Mouse (Mus musculus): ENCODE measurements at regions not wholly inside any gene's neighbourhood (a gene's known extent, or its start where the extent isn't known, plus 50 kb on each side); places are given as distances from the start of the nearest gene placed in this dataset.

DNA sequence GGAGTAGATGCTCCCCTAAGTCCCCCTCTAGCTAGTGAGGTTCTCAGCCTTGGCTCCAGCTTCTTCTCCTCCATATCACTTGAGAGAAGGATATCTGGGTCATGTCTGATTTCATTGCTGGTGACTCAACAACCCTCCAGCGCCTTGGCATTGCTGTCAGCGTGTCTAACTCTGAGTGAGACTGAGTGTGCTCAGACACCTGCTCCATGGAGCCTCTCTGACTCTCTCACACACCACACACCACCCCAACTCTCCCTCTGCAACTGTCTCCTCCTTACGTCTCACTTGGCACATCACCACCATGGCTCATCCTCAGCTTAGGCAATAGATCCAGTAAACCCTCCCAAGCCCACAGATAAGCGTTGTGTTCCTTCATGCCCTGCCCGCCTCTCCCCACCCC is 260.0 kb downstream of the Rps15a start:
- H3K9ac ChIP-seq (ENCODE audit: low read length): no peak overlapping the region

GRCm38 (mm10) chr7:117853716-117854115 is 262.3 kb downstream of the Rps15a start:
- H3K4me1 ChIP-seq (replicated peaks; ENCODE audit: control insufficient read depth, insufficient read depth, low read length): no peaks in the 10 kb centered on the region; the same call in 1 of the 2 replicates
- no peak overlapping the region for H3K4me3 ChIP-seq (ENCODE audit: low read depth, low read length)
- H3K36me3 ChIP-seq (ENCODE audit: control insufficient read depth, insufficient read depth, low read length): no peaks in the 10 kb centered on the region
- no peak overlapping the region for H3K27ac ChIP-seq (ENCODE audit: low read depth, low read length)
- no peaks in the 10 kb centered on the region for H3K9me3 ChIP-seq (ENCODE audit: control insufficient read depth, low read length)
- H3K4me2 ChIP-seq (ENCODE audit: low read depth, low read length, severe bottlenecking): no peak overlapping the region
- no peak for ATAC-seq (replicated peaks; ENCODE audit: low FRiP score)
- no peak overlapping the region for H3K9ac ChIP-seq (ENCODE audit: low read length)
- H3K27me3 ChIP-seq (ENCODE audit: control insufficient read depth, insufficient read depth, low read length): no peaks in the 10 kb centered on the region
- 78% methylated on average over 4 of the region's 4 CpGs for WGBS
- no peak for DNase-seq (ENCODE audit: low spot score)

More for the DNA sequence above, 260.0 kb downstream of the Rps15a start:
- 93% methylated on average over 5 of the region's 5 CpGs for WGBS
- Histone ChIP-seq H3K4me3 (ENCODE audit: low read depth, low read length) (no peak overlapping the region), H3K4me2 (ENCODE audit: low read depth, low read length, severe bottlenecking) (no peak overlapping the region), H3K27ac (ENCODE audit: low read depth, low read length) (no peak overlapping the region), H3K27me3 (ENCODE audit: control insufficient read depth, insufficient read depth, low read length) (no peaks in the 10 kb centered on the region), H3K9me3 (ENCODE audit: control insufficient read depth, low read length) (no peaks in the 10 kb centered on the region), H3K4me1 (replicated peaks; ENCODE audit: control insufficient read depth, insufficient read depth, low read length) (no peaks in the 10 kb centered on the region; the same call in 1 of the 2 replicates), H3K36me3 (ENCODE audit: control insufficient read depth, insufficient read depth, low read length) (no peaks in the 10 kb centered on the region)
- DNase-seq (ENCODE audit: low spot score) (no peak), ATAC-seq (replicated peaks; ENCODE audit: low FRiP score) (no peak)

- Histone ChIP-seq H3K27me3 (ENCODE audit: control insufficient read depth, insufficient read depth, low read length) (no peaks in the 10 kb centered on the region), H3K9ac (ENCODE audit: low read length) (no peak overlapping the region), H3K4me3 (ENCODE audit: low read depth, low read length) (no peak overlapping the region), H3K9me3 (ENCODE audit: control insufficient read depth, low read length) (no peaks in the 10 kb centered on the region), H3K36me3 (ENCODE audit: control insufficient read depth, insufficient read depth, low read length) (no peaks in the 10 kb centered on the region), H3K27ac (ENCODE audit: low read depth, low read length) (no peak overlapping the region), H3K4me2 (ENCODE audit: low read depth, low read length, severe bottlenecking) (no peak overlapping the region), H3K4me1 (replicated peaks; ENCODE audit: control insufficient read depth, insufficient read depth, low read length) (no peaks in the 10 kb centered on the region; the same call in 1 of the 2 replicates)
- ATAC-seq (replicated peaks; ENCODE audit: low FRiP score): no peak
- DNase-seq (ENCODE audit: low spot score): no peak
- WGBS: 93% methylated on average over 2 of the region's 2 CpGs
These were observed 263.1 kb downstream of the Rps15a start for GRCm38 (mm10) chr7:117852866-117853265.

- Histone ChIP-seq H3K4me2 (ENCODE audit: low read depth, low read length, severe bottlenecking) (no peak overlapping the region), H3K4me1 (replicated peaks; ENCODE audit: control insufficient read depth, insufficient read depth, low read length) (no peaks in the 10 kb centered on the region; the same call in 1 of the 2 replicates), H3K9ac (ENCODE audit: low read length) (no peak overlapping the region), H3K9me3 (ENCODE audit: control insufficient read depth, low read length) (no peaks in the 10 kb centered on the region), H3K27me3 (ENCODE audit: control insufficient read depth, insufficient read depth, low read length) (no peaks in the 10 kb centered on the region), H3K36me3 (ENCODE audit: control insufficient read depth, insufficient read depth, low read length) (no peaks in the 10 kb centered on the region), H3K27ac (ENCODE audit: low read depth, low read length) (no peak overlapping the region), H3K4me3 (ENCODE audit: low read depth, low read length) (no peak overlapping the region)
- 98% methylated on average over 6 of the region's 6 CpGs for WGBS
- ATAC-seq (replicated peaks; ENCODE audit: low FRiP score) (no peak), DNase-seq (ENCODE audit: low spot score) (no peak)
These were observed 265.2 kb downstream of the Rps15a start for GRCm38 (mm10) chr7:117850822-117851221.

DNA sequence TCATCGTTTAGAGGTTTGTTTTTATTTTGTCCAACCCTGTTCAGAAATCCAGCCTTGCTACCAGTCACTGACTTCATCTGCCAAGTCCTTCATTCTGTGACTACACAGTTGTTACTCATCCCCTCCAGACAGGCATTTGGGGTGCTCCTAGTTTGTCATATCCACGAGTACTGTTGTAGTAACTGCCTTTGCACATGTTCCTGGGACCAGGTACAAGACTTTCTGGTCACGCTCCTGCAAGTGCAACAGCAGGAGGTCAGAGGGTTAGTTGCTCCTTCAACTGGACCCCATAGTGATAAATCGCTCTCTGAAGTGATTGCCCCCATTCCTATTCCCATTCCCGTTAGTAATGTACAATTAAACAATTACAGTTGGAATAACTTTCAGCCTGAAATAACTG is 269.9 kb downstream of the Rps15a start:
- Histone ChIP-seq H3K9ac (ENCODE audit: low read length) (no peak overlapping the region), H3K4me3 (ENCODE audit: low read depth, low read length) (no peak overlapping the region), H3K36me3 (ENCODE audit: control insufficient read depth, insufficient read depth, low read length) (no peaks in the 10 kb centered on the region), H3K27ac (ENCODE audit: low read depth, low read length) (no peak overlapping the region), H3K27me3 (ENCODE audit: control insufficient read depth, insufficient read depth, low read length) (no peaks in the 10 kb centered on the region), H3K9me3 (ENCODE audit: control insufficient read depth, low read length) (no peaks in the 10 kb centered on the region), H3K4me2 (ENCODE audit: low read depth, low read length, severe bottlenecking) (no peak overlapping the region), H3K4me1 (replicated peaks; ENCODE audit: control insufficient read depth, insufficient read depth, low read length) (no peaks in the 10 kb centered on the region)
- ATAC-seq (replicated peaks; ENCODE audit: low FRiP score) (no peak), DNase-seq (ENCODE audit: low spot score) (no peak)
- 93% methylated on average over 5 of the region's 5 CpGs for WGBS

GRCm38 (mm10) chr7:117842780-117843179 is 273.2 kb downstream of the Rps15a start:
- DNase-seq (ENCODE audit: low spot score): no peak
- no peaks in the 10 kb centered on the region for H3K27me3 ChIP-seq (ENCODE audit: control insufficient read depth, insufficient read depth, low read length)
- H3K27ac ChIP-seq (ENCODE audit: low read depth, low read length): no peak overlapping the region
- H3K4me2 ChIP-seq (ENCODE audit: low read depth, low read length, severe bottlenecking): no peak overlapping the region
- no peak overlapping the region for H3K9ac ChIP-seq (ENCODE audit: low read length)
- no peaks in the 10 kb centered on the region for H3K4me1 ChIP-seq (replicated peaks; ENCODE audit: control insufficient read depth, insufficient read depth, low read length)
- ATAC-seq (replicated peaks; ENCODE audit: low FRiP score): no peak
- H3K9me3 ChIP-seq (ENCODE audit: control insufficient read depth, low read length): no peaks in the 10 kb centered on the region
- no peaks in the 10 kb centered on the region for H3K36me3 ChIP-seq (ENCODE audit: control insufficient read depth, insufficient read depth, low read length)
- 53% methylated on average over 5 of the region's 5 CpGs for WGBS
- H3K4me3 ChIP-seq (ENCODE audit: low read depth, low read length): no peak overlapping the region

DNA sequence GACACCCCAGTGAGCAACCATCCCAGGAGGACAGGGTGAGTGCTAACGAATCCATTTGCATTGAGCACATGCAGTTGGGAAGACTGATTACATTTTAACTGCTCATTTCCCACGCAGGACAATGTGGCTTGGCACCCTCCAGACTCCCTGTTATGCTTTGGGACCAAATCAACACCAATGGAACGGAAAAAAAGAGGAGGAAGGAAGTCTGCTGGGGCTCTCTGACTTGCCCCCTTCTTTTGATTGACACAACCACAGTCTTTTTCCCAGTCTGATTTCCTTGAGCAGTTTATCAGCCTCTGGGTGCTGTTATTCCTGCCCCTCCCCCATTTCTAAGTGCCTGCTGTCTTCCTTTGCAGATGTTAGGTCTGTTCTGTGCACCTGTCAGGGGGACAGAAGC is 321.0 kb downstream of the Rps15a start:
- Histone ChIP-seq H3K9ac (ENCODE audit: low read length) (no peak overlapping the region), H3K4me2 (ENCODE audit: low read depth, low read length, severe bottlenecking) (no peak overlapping the region), H3K4me3 (ENCODE audit: low read depth, low read length) (no peak overlapping the region), H3K27me3 (ENCODE audit: control insufficient read depth, insufficient read depth, low read length) (no peaks in the 10 kb centered on the region), H3K27ac (ENCODE audit: low read depth, low read length) (no peak overlapping the region), H3K36me3 (ENCODE audit: control insufficient read depth, insufficient read depth, low read length) (no peaks in the 10 kb centered on the region), H3K4me1 (replicated peaks; ENCODE audit: control insufficient read depth, insufficient read depth, low read length) (no peaks in the 10 kb centered on the region), H3K9me3 (ENCODE audit: control insufficient read depth, low read length) (no peaks in the 10 kb centered on the region)
- DNase-seq (ENCODE audit: low spot score): no peak
- WGBS: 43% methylated on average over 3 of the region's 3 CpGs
- no peak for ATAC-seq (replicated peaks; ENCODE audit: low FRiP score)

- WGBS: 91% methylated on average over 6 of the region's 6 CpGs
- H3K9me3 ChIP-seq (ENCODE audit: control insufficient read depth, low read length): no peaks in the 10 kb centered on the region
- no peaks in the 10 kb centered on the region for H3K27me3 ChIP-seq (ENCODE audit: control insufficient read depth, insufficient read depth, low read length)
- no peaks in the 10 kb centered on the region for H3K36me3 ChIP-seq (ENCODE audit: control insufficient read depth, insufficient read depth, low read length)
- DNase-seq (ENCODE audit: low spot score): no peak
- H3K4me2 ChIP-seq (ENCODE audit: low read depth, low read length, severe bottlenecking): no peak overlapping the region
- ATAC-seq (replicated peaks; ENCODE audit: low FRiP score): no peak
- no peaks in the 10 kb centered on the region for H3K4me1 ChIP-seq (replicated peaks; ENCODE audit: control insufficient read depth, insufficient read depth, low read length)
- H3K27ac ChIP-seq (ENCODE audit: low read depth, low read length): no peak overlapping the region
- H3K4me3 ChIP-seq (ENCODE audit: low read depth, low read length): no peak overlapping the region
- no peak overlapping the region for H3K9ac ChIP-seq (ENCODE audit: low read length)
These were observed 322.0 kb downstream of the Rps15a start for GRCm38 (mm10) chr7:117793991-117794390.

GRCm38 (mm10) chr7:117792456-117792855 is 323.5 kb downstream of the Rps15a start:
- no peak overlapping the region for H3K9ac ChIP-seq (ENCODE audit: low read length)
- no peak overlapping the region for H3K4me2 ChIP-seq (ENCODE audit: low read depth, low read length, severe bottlenecking)
- no peaks in the 10 kb centered on the region for H3K36me3 ChIP-seq (ENCODE audit: control insufficient read depth, insufficient read depth, low read length)
- H3K4me1 ChIP-seq (replicated peaks; ENCODE audit: control insufficient read depth, insufficient read depth, low read length): no peaks in the 10 kb centered on the region
- H3K9me3 ChIP-seq (ENCODE audit: control insufficient read depth, low read length): no peaks in the 10 kb centered on the region
- H3K27me3 ChIP-seq (ENCODE audit: control insufficient read depth, insufficient read depth, low read length): no peaks in the 10 kb centered on the region
- 85% methylated on average over 4 of the region's 4 CpGs for WGBS
- no peak overlapping the region for H3K4me3 ChIP-seq (ENCODE audit: low read depth, low read length)
- DNase-seq (ENCODE audit: low spot score) (no peak), ATAC-seq (replicated peaks; ENCODE audit: low FRiP score) (no peak)
- H3K27ac ChIP-seq (ENCODE audit: low read depth, low read length): no peak overlapping the region
